Mouse (Mus musculus): ENCODE measurements around the gene Gucy1a1. TPM values are rescaled to one million over a fixed set of nuclear protein-coding genes. Genes with fewer than 3 reads are reported as not detected.

Gucy1a1 gene
- total and polyA plus RNA-seq, 2 experiments from 2014 or later: 57.9 to 101 TPM

DNA sequence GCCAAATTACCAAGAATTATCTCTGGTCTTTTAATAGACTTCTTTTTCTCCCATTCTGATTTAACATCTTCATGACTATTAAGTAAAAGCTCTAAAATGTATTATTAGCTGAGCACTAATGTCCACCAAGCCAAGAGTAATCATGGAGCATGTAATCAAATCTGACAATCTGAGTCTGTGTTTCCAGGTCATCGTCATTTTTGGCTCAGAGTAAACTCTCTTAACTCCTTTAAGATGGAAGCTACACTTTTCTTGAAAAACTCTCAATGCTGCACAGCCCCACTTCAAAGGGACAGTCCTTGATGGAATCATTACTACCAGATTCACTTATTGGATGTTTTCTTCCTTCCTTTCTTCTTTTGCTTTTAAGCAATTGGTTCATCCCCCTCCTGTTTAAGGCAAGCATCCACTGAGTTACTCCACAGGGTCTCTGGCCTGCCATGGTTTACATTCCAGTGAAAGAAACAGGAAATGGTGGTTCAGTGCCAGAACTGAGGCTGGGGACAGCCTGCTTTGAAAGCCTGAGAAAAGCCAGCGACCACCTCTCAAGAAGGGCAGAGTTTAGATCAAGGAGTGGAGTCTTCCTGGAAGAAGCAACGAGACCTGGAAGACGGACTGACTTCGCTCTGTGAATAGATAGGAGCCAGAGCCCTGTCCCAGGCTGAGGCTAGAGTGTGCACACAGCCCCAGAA is 91.2 kb downstream of the Gucy1a1 start:
- ATAC-seq (no peak), DNase-seq (no peak)
- H3K27me3 ChIP-seq (ENCODE audit: insufficient read depth, low read length): no peaks in the 10 kb centered on the region
- H3K4me3 ChIP-seq (ENCODE audit: low read depth, low read length): no peak overlapping the region
- H3K9ac ChIP-seq: no peak overlapping the region
- H3K36me3 ChIP-seq (ENCODE audit: insufficient read depth): no peaks in the 10 kb centered on the region; the same call in none of the 2 replicates
- H3K4me1 ChIP-seq (ENCODE audit: insufficient read depth): no peaks in the 10 kb centered on the region
- no peak overlapping the region for H3K27ac ChIP-seq (ENCODE audit: low read depth, low read length)
- no peak for TF ChIP-seq CTCF (IDR thresholded peaks at IDR 0.05; ENCODE audit: low read depth)
- no peaks in the 10 kb centered on the region for H3K9me3 ChIP-seq (ENCODE audit: low read length)
- 73% methylated on average over 5 of the region's 5 CpGs for WGBS
- no peak overlapping the region for H3K4me2 ChIP-seq (ENCODE audit: low read depth)

DNA sequence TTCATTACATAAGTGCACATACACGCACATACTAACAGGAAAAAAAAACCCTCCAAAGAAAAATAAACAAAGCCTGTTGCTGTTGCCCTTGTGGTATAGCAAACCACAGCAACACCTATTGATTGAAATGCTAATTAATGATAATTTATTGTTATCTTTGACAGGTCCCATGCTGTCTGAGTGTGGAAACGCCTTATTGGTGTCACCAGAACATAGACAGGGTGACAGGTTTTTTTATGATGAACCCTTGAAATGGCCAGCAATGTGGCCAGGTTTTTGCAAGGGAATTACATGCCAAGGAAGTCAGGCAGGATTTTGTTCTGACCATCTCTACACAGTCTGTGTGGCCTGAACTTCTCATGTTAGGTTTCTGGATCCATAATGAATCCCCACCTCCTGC is 93.6 kb downstream of the Gucy1a1 start:
- H3K27ac ChIP-seq (ENCODE audit: low read depth, low read length): no peak overlapping the region; the same call in 1 of the 2 replicates

DNA sequence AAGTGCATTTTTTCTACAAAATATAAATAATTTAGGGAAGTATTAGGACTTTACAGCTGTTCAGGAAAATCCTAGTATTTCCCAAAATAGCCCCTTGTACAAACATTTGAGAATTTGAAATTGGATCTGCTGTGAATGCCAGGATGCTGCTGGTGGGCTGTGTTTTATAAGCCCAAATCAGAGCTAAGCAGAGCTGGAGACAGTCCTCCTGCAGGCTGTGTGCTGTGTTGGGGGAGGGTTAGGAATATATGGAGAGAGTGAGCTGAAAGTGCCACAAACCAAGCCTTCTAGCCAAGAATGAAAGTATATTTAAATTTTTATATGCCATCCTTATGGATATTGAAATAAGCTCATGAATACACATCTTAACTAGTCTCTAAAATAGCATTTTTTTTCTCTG is 94.1 kb downstream of the Gucy1a1 start:
- Histone ChIP-seq H3K36me3 (ENCODE audit: insufficient read depth) (peaks cover 2% of the 10 kb centered on the region; the same call in 1 of the 2 replicates), H3K27ac (ENCODE audit: low read depth, low read length) (no peak overlapping the region), H3K4me2 (ENCODE audit: low read depth) (no peak overlapping the region), H3K9ac (no peak overlapping the region), H3K9me3 (ENCODE audit: low read length) (no peaks in the 10 kb centered on the region), H3K4me3 (ENCODE audit: low read depth, low read length) (no peak overlapping the region), H3K4me1 (ENCODE audit: insufficient read depth) (0 out of 2 replicates have a peak, but pooled peaks cover 4% of the 10 kb centered on the region), H3K27me3 (ENCODE audit: insufficient read depth, low read length) (no peaks in the 10 kb centered on the region)
- DNase-seq (peak; percentile 58), ATAC-seq (peak; percentile 87)
- no peak for TF ChIP-seq CTCF (IDR thresholded peaks at IDR 0.05; ENCODE audit: low read depth)

More for the DNA sequence above, 93.6 kb downstream of the Gucy1a1 start:
- Histone ChIP-seq H3K4me3 (ENCODE audit: low read depth, low read length) (no peak overlapping the region), H3K9me3 (ENCODE audit: low read length) (no peaks in the 10 kb centered on the region), H3K4me2 (ENCODE audit: low read depth) (no peak overlapping the region), H3K27me3 (ENCODE audit: insufficient read depth, low read length) (no peaks in the 10 kb centered on the region), H3K36me3 (ENCODE audit: insufficient read depth) (no peaks in the 10 kb centered on the region; the same call in 1 of the 2 replicates), H3K9ac (no peak overlapping the region), H3K4me1 (ENCODE audit: insufficient read depth) (0 out of 2 replicates have a peak, but pooled peaks cover 4% of the 10 kb centered on the region)
- ATAC-seq: peak; percentile 52
- WGBS: 35% methylated on average over 2 of the region's 2 CpGs
- DNase-seq: no peak
- no peak for TF ChIP-seq CTCF (IDR thresholded peaks at IDR 0.05; ENCODE audit: low read depth)

DNA sequence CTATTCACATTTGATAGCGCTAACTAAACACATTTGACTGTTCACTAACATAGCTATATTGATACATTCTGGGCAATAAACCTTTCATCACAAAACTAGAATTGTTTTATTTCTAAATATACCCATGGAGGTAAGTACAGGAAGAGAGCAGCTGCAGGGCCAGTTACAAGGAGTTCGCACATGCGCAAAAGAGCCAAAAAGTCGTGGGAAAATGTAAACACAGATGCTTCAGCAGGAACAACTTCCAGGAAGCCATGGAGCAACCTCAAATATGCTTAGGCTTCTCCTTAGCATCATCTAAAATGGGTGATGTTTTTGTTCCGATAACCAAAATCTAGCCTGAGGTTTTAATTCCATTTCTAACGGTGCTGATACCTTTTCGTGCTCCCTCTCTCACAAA is 96.9 kb downstream of the Gucy1a1 start:
- 48% methylated on average over 7 of the region's 7 CpGs for WGBS
- DNase-seq: no peak
- H3K27ac ChIP-seq (ENCODE audit: low read depth, low read length): no peak overlapping the region

DNA sequence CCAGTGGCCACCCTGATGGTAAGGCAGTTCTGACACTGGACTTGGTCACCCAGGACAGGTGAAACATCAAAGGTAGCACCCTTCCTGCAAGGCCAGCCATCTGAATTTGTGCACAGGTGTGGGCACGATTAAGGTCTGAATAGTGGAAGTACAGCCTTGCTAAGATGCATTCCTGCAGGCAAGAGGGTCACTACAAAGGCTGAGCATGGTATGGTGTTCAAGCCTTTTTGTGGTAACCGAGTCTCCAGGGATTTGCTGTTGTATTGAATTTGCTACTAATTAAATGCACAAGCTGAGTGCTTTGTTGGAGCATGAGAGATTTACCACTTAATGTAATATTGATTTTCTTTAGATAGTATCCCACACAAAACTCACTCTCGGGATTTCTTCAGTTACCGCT is 97.5 kb downstream of the Gucy1a1 start:
- ATAC-seq: no peak
- no peaks in the 10 kb centered on the region for H3K9me3 ChIP-seq (ENCODE audit: low read length)
- H3K9ac ChIP-seq: no peak overlapping the region
- no peak overlapping the region for H3K4me3 ChIP-seq (ENCODE audit: low read depth, low read length)
- WGBS: 48% methylated on average over 4 of the region's 4 CpGs
- H3K27me3 ChIP-seq (ENCODE audit: insufficient read depth, low read length): no peaks in the 10 kb centered on the region
- 0 out of 2 replicates have a peak, but pooled peaks cover 4% of the 10 kb centered on the region for H3K4me1 ChIP-seq (ENCODE audit: insufficient read depth)
- DNase-seq: no peak
- peaks cover 23% of the 10 kb centered on the region; the same call in 1 of the 2 replicates for H3K36me3 ChIP-seq (ENCODE audit: insufficient read depth)
- no peak overlapping the region for H3K4me2 ChIP-seq (ENCODE audit: low read depth)
- TF ChIP-seq CTCF (IDR thresholded peaks at IDR 0.05; ENCODE audit: low read depth): no peak
- H3K27ac ChIP-seq (ENCODE audit: low read depth, low read length): no peak overlapping the region

More for the DNA sequence above, 96.9 kb downstream of the Gucy1a1 start:
- no peak overlapping the region for H3K4me3 ChIP-seq (ENCODE audit: low read depth, low read length)
- no peaks in the 10 kb centered on the region for H3K27me3 ChIP-seq (ENCODE audit: insufficient read depth, low read length)
- H3K9ac ChIP-seq: no peak overlapping the region
- H3K4me2 ChIP-seq (ENCODE audit: low read depth): no peak overlapping the region
- H3K9me3 ChIP-seq (ENCODE audit: low read length): no peaks in the 10 kb centered on the region
- TF ChIP-seq CTCF (IDR thresholded peaks at IDR 0.05; ENCODE audit: low read depth): no peak
- H3K4me1 ChIP-seq (ENCODE audit: insufficient read depth): 0 out of 2 replicates have a peak, but pooled peaks cover 4% of the 10 kb centered on the region
- peaks cover 18% of the 10 kb centered on the region; the same call in 1 of the 2 replicates for H3K36me3 ChIP-seq (ENCODE audit: insufficient read depth)
- ATAC-seq: no peak

DNA sequence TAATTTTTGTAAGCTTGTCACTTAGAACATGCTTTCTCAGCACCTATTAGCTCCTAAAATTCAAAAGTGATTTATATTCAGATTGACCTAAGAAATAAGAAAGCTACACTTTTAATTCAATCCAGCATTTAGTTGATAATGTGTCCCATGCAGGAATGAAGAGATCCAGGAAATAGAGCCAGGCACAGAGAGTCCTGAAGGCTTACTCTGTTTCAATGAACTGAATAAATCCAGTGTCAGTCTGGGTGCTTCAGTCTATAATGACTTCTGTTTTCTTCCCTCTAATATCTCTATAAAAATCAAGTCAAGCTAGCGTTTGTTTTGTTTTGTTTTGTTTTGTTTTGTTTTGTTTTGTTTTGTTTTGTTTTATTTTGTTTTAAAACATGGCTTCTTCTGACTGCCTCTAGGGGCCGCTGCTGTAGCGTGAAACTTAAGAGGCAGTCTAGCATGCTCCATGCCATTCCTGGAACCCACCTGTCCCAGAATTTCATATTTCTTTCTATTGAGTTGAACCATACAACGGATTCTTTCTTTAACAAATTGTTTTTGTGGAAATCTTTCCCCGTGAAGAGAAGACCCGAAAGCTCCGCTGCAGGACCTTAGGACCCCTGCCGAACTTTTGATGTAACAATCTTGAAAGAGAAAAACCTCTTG is 98.4 kb downstream of the Gucy1a1 start:
- Histone ChIP-seq H3K36me3 (ENCODE audit: insufficient read depth) (peaks cover 25% of the 10 kb centered on the region; the same call in 1 of the 2 replicates), H3K9me3 (ENCODE audit: low read length) (no peaks in the 10 kb centered on the region), H3K4me2 (ENCODE audit: low read depth) (no peak overlapping the region), H3K4me3 (ENCODE audit: low read depth, low read length) (no peak overlapping the region), H3K9ac (no peak overlapping the region), H3K4me1 (ENCODE audit: insufficient read depth) (0 out of 2 replicates have a peak, but pooled peaks cover 4% of the 10 kb centered on the region), H3K27ac (ENCODE audit: low read depth, low read length) (no peak overlapping the region), H3K27me3 (ENCODE audit: insufficient read depth, low read length) (no peaks in the 10 kb centered on the region)
- ATAC-seq (peak; percentile 54; the same call in 1 of the 2 replicates), DNase-seq (peak; percentile 79)
- 23% methylated on average over 8 of the region's 8 CpGs for WGBS
- TF ChIP-seq CTCF (IDR thresholded peaks at IDR 0.05; ENCODE audit: low read depth): peak; percentile 80

DNA sequence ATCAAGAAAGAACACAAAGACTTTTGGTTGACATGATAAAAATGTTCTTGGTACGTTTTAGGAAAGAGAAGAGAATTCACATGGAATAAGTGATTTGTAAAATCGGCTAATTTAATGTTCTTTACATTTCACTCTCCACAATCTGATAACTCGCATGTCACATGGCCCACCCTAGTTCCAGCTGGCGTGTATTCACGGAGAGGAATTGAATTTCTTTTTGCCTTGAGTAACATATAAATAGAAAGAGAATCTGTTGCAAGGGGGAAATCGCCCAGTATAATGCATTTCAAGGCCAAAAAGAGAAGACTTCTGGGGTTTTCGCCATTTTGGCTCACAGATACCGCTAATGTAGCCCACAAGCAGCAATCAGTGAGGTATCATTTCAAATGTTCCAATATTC is 99.5 kb downstream of the Gucy1a1 start:
- no peak overlapping the region for H3K4me3 ChIP-seq (ENCODE audit: low read depth, low read length)
- no peak for TF ChIP-seq CTCF (IDR thresholded peaks at IDR 0.05; ENCODE audit: low read depth)
- peaks cover 25% of the 10 kb centered on the region; the same call in 1 of the 2 replicates for H3K36me3 ChIP-seq (ENCODE audit: insufficient read depth)
- peak; percentile 78 for DNase-seq
- no peaks in the 10 kb centered on the region for H3K27me3 ChIP-seq (ENCODE audit: insufficient read depth, low read length)
- H3K4me2 ChIP-seq (ENCODE audit: low read depth): no peak overlapping the region
- 0 out of 2 replicates have a peak, but pooled peaks cover 4% of the 10 kb centered on the region for H3K4me1 ChIP-seq (ENCODE audit: insufficient read depth)
- peak overlapping the region; percentile 60; the same call in 1 of the 2 replicates for H3K27ac ChIP-seq (ENCODE audit: low read depth, low read length)
- H3K9me3 ChIP-seq (ENCODE audit: low read length): no peaks in the 10 kb centered on the region
- H3K9ac ChIP-seq: no peak overlapping the region
- peak; percentile 75 for ATAC-seq
- 67% methylated on average over 8 of the region's 8 CpGs for WGBS

Measured in forebrain, postnatal 0 days (tissue).